Mouse (Mus musculus) B cell, adult 62 days (primary cell): Measurements from ENCODE around the gene Crtap. TPM values are rescaled to one million over a fixed set of nuclear protein-coding genes. Genes with fewer than 3 reads are reported as not detected.

Experiments
- total RNA-seq: library from RNA; stranded (reverse); gene quantifications from 4 replicates; pipeline ENCODE4 v1.2.4, GENCODE M21; 2023

The Crtap gene
- 5.8 to 8.0 TPM (median 6.4 TPM) in 4 replicates for total RNA-seq

GRCm38 (mm10) chr9:114389905-114390748 is at the start of gene Crtap:
Gene Crtap, minus strand, starts transcription at chr9:114390675.

GRCm38 (mm10) chr9:114400949-114401684 is 10.6 kb upstream of the Crtap start, which contains the start of the genes Glb1 and Tmppe:
Gene Glb1, plus strand, starts transcription at chr9:114401076.
Gene Tmppe, plus strand, starts transcription at chr9:114401105.

GRCm38 (mm10) chr9:114329855-114330254 is 60.6 kb downstream of the Crtap start, which contains the start of gene Bcl2a1c:
Gene Bcl2a1c, plus strand, starts transcription at chr9:114330135.

Other genes with a start within 250 kb of the Crtap start
- gene Bcl2a1c, start 60.5 kb downstream of the Crtap start, total RNA-seq, result 2.2 to 2.9 TPM in 2 of 4 replicates, not detected in the others
- 20.5 to 24.2 TPM (median 22.4 TPM) in 4 replicates for gene Glb1, start 10.4 kb upstream of the Crtap start, total RNA-seq
- gene Tmppe, start 10.4 kb upstream of the Crtap start, total RNA-seq, result 7.9 to 10.6 TPM (median 9.8 TPM) in 4 replicates
- gene Ccr4, start 114.2 kb upstream of the Crtap start, total RNA-seq, result not detected in 4 replicates
- gene C130032M10Rik, start 125.0 kb upstream of the Crtap start, total RNA-seq, result not detected in 4 replicates
- not detected in 4 replicates for gene Trim71, start 173.7 kb upstream of the Crtap start, total RNA-seq
- gene Cnot10, start 249.5 kb upstream of the Crtap start, total RNA-seq, result 74.9 to 79.2 TPM (median 76.8 TPM) in 4 replicates